Mouse (Mus musculus) ES-Bruce4 (cell line): ENCODE measurements at regions not wholly inside any gene's neighbourhood (a gene's known extent, or its start where the extent isn't known, plus 50 kb on each side); places are given as distances from the start of the nearest gene placed in this dataset.

ENCODE experiments used
- CTCF ChIP-seq: IDR thresholded peaks from one replicate; pipeline ENCODE4 v1.8.1; 2011; ENCODE audit warnings: low read depth, low read length
- EP300 ChIP-seq: IDR thresholded peaks from 2 replicates; pipeline ENCODE4 v1.6.1; 2011; ENCODE audit warnings: low read depth, low read length; ENCODE audit not compliant: insufficient read depth
- POLR2A ChIP-seq: IDR thresholded peaks from one replicate; pipeline ENCODE4 v1.8.1; 2011; ENCODE audit warnings: low read length; ENCODE audit not compliant: insufficient read depth

DNA sequence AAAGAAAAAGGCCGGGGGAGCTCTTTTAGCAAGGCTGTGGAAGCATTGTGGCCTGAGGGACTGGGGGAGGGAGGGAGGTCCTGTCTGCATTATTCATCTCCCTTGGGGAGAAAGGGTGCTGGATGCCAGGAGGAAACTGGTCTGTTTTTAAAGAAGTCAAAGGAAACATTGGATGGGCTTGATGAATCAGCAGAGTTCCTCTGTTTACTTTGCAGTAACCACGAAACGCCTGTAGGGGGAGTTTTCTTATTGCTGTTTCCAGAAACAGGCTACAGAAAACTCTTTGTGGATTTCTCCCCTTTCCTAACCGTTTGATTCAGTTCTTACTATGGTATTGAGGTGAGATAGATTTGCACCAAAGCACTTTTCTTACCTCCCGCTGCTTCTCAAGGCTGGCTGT, 436.3 kb upstream of the Mki67 start:
- TF ChIP-seq EP300 (no peak), CTCF (no peak), POLR2A (no peak)
